Mouse (Mus musculus) CH12.LX (cell line): Measurements from ENCODE around the gene C330021F23Rik. TPM values are rescaled to one million over a fixed set of nuclear protein-coding genes. Genes with fewer than 3 reads are reported as not detected.

Experiments used
- DNase-seq: peaks from one replicate; pipeline ENCODE4 v3.0.0-alpha.2; 2013; ENCODE audit errors: extremely low read depth
- H3K27ac ChIP-seq: 2 replicates; pipeline ENCODE4 v1.5.1; 2012; ENCODE audit warnings: low read depth, mild to moderate bottlenecking, control low read depth, moderate library complexity; ENCODE audit not compliant: insufficient read depth
- H3K27me3 ChIP-seq: replicated peaks from 2 replicates; pipeline ENCODE3; 2012; ENCODE audit warnings: inconsistent platforms
- H3K36me3 ChIP-seq, 2 experiments: replicated peaks in 1 of 2; 2 replicates each; pipeline versions ENCODE3 to v1.6.1; 2012; ENCODE audit warnings: inconsistent platforms in 1 of 2, low read length in 1 of 2, mild to moderate bottlenecking in 1 of 2, mixed read lengths in 1 of 2, moderate library complexity in 1 of 2; ENCODE audit not compliant: control insufficient read depth in 1 of 2, insufficient read depth in 1 of 2
- H3K4me1 ChIP-seq, 2 experiments: 2 replicates each; pipeline ENCODE4 v1.6.1; 2012; ENCODE audit warnings: inconsistent platforms in 1 of 2, moderate library complexity in 1 of 2; ENCODE audit not compliant: insufficient read depth in 2 of 2, control insufficient read depth in 1 of 2
- H3K4me2 ChIP-seq: 2 replicates; pipeline ENCODE4 v1.6.1; 2012; ENCODE audit warnings: low read depth, mild to moderate bottlenecking, control low read depth; ENCODE audit not compliant: poor library complexity, insufficient read depth, severe bottlenecking
- H3K4me3 ChIP-seq, 3 experiments: fragments of 150-350 bp in 1 of 3; sonication (generic) in 1 of 3; replicated peaks in 1 of 3; 2 replicates each; pipeline versions ENCODE3 to v1.5.1; 2011 to 2012; ENCODE audit warnings: low read depth in 2 of 3, low read length in 2 of 3, mild to moderate bottlenecking in 2 of 3, moderate library complexity in 2 of 3, control low read depth in 1 of 3, improper control_type of control experiment in 1 of 3, inconsistent platforms in 1 of 3, mixed read lengths in 1 of 3; ENCODE audit not compliant: poor library complexity in 1 of 3
- H3K79me2 ChIP-seq: replicated peaks from 2 replicates; pipeline ENCODE4 v1.6.1; 2012; ENCODE audit warnings: mild to moderate bottlenecking, moderate library complexity; ENCODE audit not compliant: control insufficient read depth, poor library complexity, insufficient read depth, severe bottlenecking; ENCODE audit errors: extremely low read depth
- H3K9ac ChIP-seq: 2 replicates; pipeline ENCODE4 v1.6.1; 2012; ENCODE audit warnings: low read depth, mild to moderate bottlenecking, control low read depth, moderate library complexity; ENCODE audit not compliant: insufficient read depth
- H3K9me3 ChIP-seq: replicated peaks from 2 replicates; pipeline ENCODE3; 2012; ENCODE audit warnings: low read length, inconsistent platforms, mixed read lengths
- E2F4 ChIP-seq: IDR thresholded peaks from 2 replicates; pipeline ENCODE4 v1.6.1; 2011; ENCODE audit warnings: low read depth, low read length, improper control_type of control experiment; ENCODE audit not compliant: insufficient replicate concordance
- ELF1 ChIP-seq: IDR thresholded peaks from 2 replicates; pipeline ENCODE4 v1.6.1; 2014; ENCODE audit warnings: low read depth, mild to moderate bottlenecking, inconsistent platforms, low read length, improper control_type of control experiment
- ETS1 ChIP-seq: conservative IDR thresholded peaks from 2 replicates; pipeline ENCODE4 v1.6.1; 2012; ENCODE audit warnings: low read depth, mild to moderate bottlenecking, inconsistent platforms, low read length, improper control_type of control experiment, moderate library complexity
- IRF4 ChIP-seq: IDR thresholded peaks from 2 replicates; pipeline ENCODE4 v1.6.1; 2014; ENCODE audit warnings: low read depth, mild to moderate bottlenecking, inconsistent platforms, low read length, improper control_type of control experiment
- KAT2A ChIP-seq: IDR thresholded peaks from 2 replicates; pipeline ENCODE4 v1.6.1; 2012; ENCODE audit warnings: low read length, improper control_type of control experiment, inconsistent platforms; ENCODE audit not compliant: insufficient replicate concordance
- MEF2A ChIP-seq: IDR thresholded peaks from 2 replicates; pipeline ENCODE4 v1.6.1; 2014; ENCODE audit warnings: low read depth, mild to moderate bottlenecking, inconsistent platforms, low read length, improper control_type of control experiment, borderline replicate concordance
- NRF1 ChIP-seq: IDR thresholded peaks from 2 replicates; pipeline ENCODE4 v1.6.1; 2014; ENCODE audit warnings: low read depth, mild to moderate bottlenecking, inconsistent platforms, low read length, improper control_type of control experiment, moderate library complexity
- POLR2A ChIP-seq: IDR thresholded peaks from 2 replicates; pipeline ENCODE4 v1.6.1; 2011; ENCODE audit warnings: low read depth, mild to moderate bottlenecking, improper control_type of control experiment, low read length
- RAD21 ChIP-seq: IDR thresholded peaks from 2 replicates; pipeline ENCODE4 v1.6.1; 2011; ENCODE audit warnings: low read depth, mild to moderate bottlenecking, low read length, improper control_type of control experiment, moderate library complexity
- RCOR1 ChIP-seq: conservative IDR thresholded peaks from 2 replicates; pipeline ENCODE4 v1.6.1; 2012; ENCODE audit warnings: low read depth, mild to moderate bottlenecking, inconsistent platforms, low read length, improper control_type of control experiment
- SMC3 ChIP-seq: IDR thresholded peaks from 2 replicates; pipeline ENCODE4 v1.6.1; 2011; ENCODE audit warnings: low read depth, low read length, improper control_type of control experiment
- UBTF ChIP-seq: IDR thresholded peaks from 2 replicates; pipeline ENCODE4 v1.6.1; 2012; ENCODE audit warnings: low read depth, mild to moderate bottlenecking, inconsistent platforms, low read length, improper control_type of control experiment, moderate library complexity
- USF2 ChIP-seq: conservative IDR thresholded peaks from 2 replicates; pipeline ENCODE4 v1.6.1; 2011; ENCODE audit warnings: low read depth, low read length, improper control_type of control experiment
- dilution Hi-C: fragments of 300-500 bp; cut with MboI; formaldehyde crosslinking; loops from 2 replicates; pipeline ENCODE4 v1.14.3; 2020; ENCODE audit warnings: low sequenced_read_pairs; ENCODE audit not compliant: extremely low pct_unique_long_range_greater_than_20kb, extremely low pct_ligation_motif_present
- in situ Hi-C: fragments of 300-500 bp; cut with MboI; formaldehyde crosslinking; loops from 3 replicates; pipeline ENCODE4 v1.14.3; 2019; ENCODE audit warnings: low sequenced_read_pairs, low pct_ligation_motif_present, low pct_unique_long_range_greater_than_20kb, mixed read lengths
- polyA plus RNA-seq: library from polyadenylated mRNA; unstranded; fragments of >175 nt; gene quantifications from 2 replicates; pipeline ENCODE4 v1.2.1, GENCODE M21; 2012; ENCODE audit warnings: low read depth; ENCODE audit not compliant: insufficient read length
- total RNA-seq, 2 experiments: library from RNA; depleted of rRNA; stranded (reverse); fragments of 300-350 nt in 1 of 2; fragments of >200 nt in 1 of 2; gene quantifications; 2 replicates each; pipeline ENCODE4 v1.2.3; 2012 to 2014

Gene C330021F23Rik
- total and polyA plus RNA-seq, 3 experiments: 1.0 to 1.1 TPM; not detected in 1

- Histone ChIP-seq H3K4me1 (no peaks in the 10 kb centered on the region; a peak in 1 of 4 replicates), H3K79me2 (no peaks in the 10 kb centered on the region), H3K27me3 (peaks cover 24% of the 10 kb centered on the region), H3K9ac (no peak overlapping the region), H3K4me2 (no peak overlapping the region), H3K27ac (no peak overlapping the region), H3K4me3 (no peak overlapping the region), H3K36me3 (no peaks in the 10 kb centered on the region), H3K9me3 (no peaks in the 10 kb centered on the region)
- dilution Hi-C loops (no loop called here), in situ Hi-C loops (no loop called here)
- DNase-seq: no peak
- TF ChIP-seq E2F4: no peak
- TF ChIP-seq RCOR1: no peak
Measured at GRCm38 (mm10) chr8:3586452-3586851, 18.7 kb downstream of the C330021F23Rik start.

- peak within 1 kb of the TSS in 2 of 3 experiments; percentile 47 to 58 for H3K4me3 ChIP-seq
- in situ Hi-C loops: no loop called here
- no peak within 1 kb of the TSS for H3K27ac ChIP-seq
Measured at GRCm38 (mm10) chr8:3586993-3587390, 19.2 kb downstream of the C330021F23Rik start, which contains the start of gene Camsap3. Camsap3 (plus strand) TSS chr8:3587293.

DNA sequence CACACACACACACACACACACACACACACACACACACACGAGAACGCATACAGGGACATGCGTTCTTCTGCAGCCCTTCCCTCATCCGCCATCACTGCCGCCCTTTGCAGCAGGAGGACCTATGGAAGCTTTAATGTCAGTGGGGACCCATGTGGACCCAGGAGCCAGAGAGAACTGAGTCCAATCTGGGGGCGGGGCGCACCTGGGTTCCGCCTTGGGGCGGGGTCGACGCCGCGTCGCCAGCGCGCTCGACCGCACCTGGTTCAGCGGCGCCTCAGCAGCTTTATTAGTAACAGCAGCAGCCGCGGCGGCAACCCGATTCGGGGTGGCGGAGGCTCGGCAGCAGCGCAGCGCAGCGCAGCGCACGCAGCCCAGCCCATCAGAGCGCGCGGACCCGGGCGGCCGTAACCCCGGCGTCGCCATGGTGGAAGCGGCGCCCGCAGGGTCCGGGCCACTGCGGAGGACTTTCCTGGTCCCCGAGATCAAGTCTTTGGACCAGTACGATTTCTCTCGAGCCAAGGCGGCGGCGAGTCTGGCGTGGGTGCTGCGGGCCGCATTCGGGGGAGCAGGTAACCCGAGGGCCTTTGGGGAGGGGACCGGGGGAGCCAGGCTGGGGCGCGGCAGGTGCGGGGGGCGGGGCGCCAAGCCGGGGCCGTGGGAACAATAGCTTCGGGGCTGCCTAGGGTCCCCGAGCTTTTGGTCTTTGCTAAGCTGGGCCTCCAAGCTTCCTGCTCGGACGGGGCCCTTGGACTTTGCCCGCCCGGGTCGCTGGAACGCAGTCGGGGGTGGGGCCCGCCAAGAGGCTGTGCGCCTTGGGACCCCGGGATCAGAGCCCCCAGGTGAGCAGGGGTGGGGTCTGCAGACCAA is 19.8 kb downstream of the C330021F23Rik start:
- Histone ChIP-seq H3K9me3 (no peaks in the 10 kb centered on the region), H3K27ac (no peak overlapping the region), H3K4me3 (peak overlapping the region in 2 of 3 experiments; percentile 47 to 58), H3K4me1 (no peaks in the 10 kb centered on the region; a peak in 1 of 4 replicates), H3K9ac (peak overlapping the region; percentile 10; the same call in 1 of the 2 replicates), H3K4me2 (peak overlapping the region; percentile 82), H3K27me3 (peaks cover 24% of the 10 kb centered on the region), H3K36me3 (no peaks in the 10 kb centered on the region), H3K79me2 (no peaks in the 10 kb centered on the region)
- DNase-seq: peak; percentile 38
- in situ Hi-C loops (no loop called here), dilution Hi-C loops (no loop called here)
- TF ChIP-seq NRF1: 0 out of 2 replicates have a peak, but pooled peaks have one; percentile 10
- 0 out of 2 replicates have a peak, but pooled peaks have one; percentile 24 for TF ChIP-seq ELF1
- TF ChIP-seq POLR2A: peak; percentile 28; the same call in 1 of the 2 replicates
- TF ChIP-seq IRF4: no peak

More at GRCm38 (mm10) chr8:3586993-3587390, 19.2 kb downstream of the C330021F23Rik start, which contains the start of gene Camsap3:
- Histone ChIP-seq H3K9me3 (no peaks in the 10 kb centered on the region), H3K79me2 (no peaks in the 10 kb centered on the region), H3K9ac (peak within 1 kb of the TSS; percentile 10; the same call in 1 of the 2 replicates), H3K4me1 (no peaks in the 10 kb centered on the region; a peak in 1 of 4 replicates), H3K27me3 (peaks cover 24% of the 10 kb centered on the region), H3K4me2 (peak within 1 kb of the TSS; percentile 82), H3K36me3 (no peaks in the 10 kb centered on the region)
- dilution Hi-C loops: no loop called here
- TF ChIP-seq IRF4: no peak
- TF ChIP-seq SMC3: no peak
- no peak for TF ChIP-seq UBTF
- TF ChIP-seq RAD21: no peak
- TF ChIP-seq USF2: no peak
- TF ChIP-seq NRF1: 0 out of 2 replicates have a peak, but pooled peaks have one; percentile 15
- TF ChIP-seq MEF2A: no peak
- no peak for TF ChIP-seq ETS1
- no peak for TF ChIP-seq KAT2A
- TF ChIP-seq, all 38 proteins: peak for 1
- no peak for DNase-seq
